Mouse (Mus musculus) brown adipose tissue, adult 24 weeks (tissue): ENCODE data around the gene Grm4. TPM values are rescaled to one million over a fixed set of nuclear protein-coding genes. Genes with fewer than 3 reads are reported as not detected.

Experiments used
- H3K27ac ChIP-seq: fragments of 200-500 bp; replicated peaks from 2 replicates; pipeline ENCODE4 v1.5.1; 2012; ENCODE audit warnings: low read depth, mild to moderate bottlenecking, low read length
- H3K4me1 ChIP-seq: fragments of 200-500 bp; 2 replicates; pipeline ENCODE4 v1.6.1; 2012; ENCODE audit warnings: low read length, mixed read lengths; ENCODE audit not compliant: control insufficient read depth, insufficient read depth, insufficient read length
- H3K4me3 ChIP-seq: fragments of 200-500 bp; 2 replicates; pipeline ENCODE4 v1.5.1; 2012; ENCODE audit warnings: low read depth, mild to moderate bottlenecking, low read length, moderate library complexity; ENCODE audit not compliant: insufficient read depth
- polyA plus RNA-seq: library from polyadenylated mRNA; stranded (reverse); fragments of >200 nt; gene quantifications from 2 replicates; pipeline ENCODE4 v1.2.4, GENCODE M21; 2012; ENCODE audit not compliant: missing spikeins, insufficient read depth, insufficient read length

Gene Grm4
- polyA plus RNA-seq, 1 experiment = not detected

DNA sequence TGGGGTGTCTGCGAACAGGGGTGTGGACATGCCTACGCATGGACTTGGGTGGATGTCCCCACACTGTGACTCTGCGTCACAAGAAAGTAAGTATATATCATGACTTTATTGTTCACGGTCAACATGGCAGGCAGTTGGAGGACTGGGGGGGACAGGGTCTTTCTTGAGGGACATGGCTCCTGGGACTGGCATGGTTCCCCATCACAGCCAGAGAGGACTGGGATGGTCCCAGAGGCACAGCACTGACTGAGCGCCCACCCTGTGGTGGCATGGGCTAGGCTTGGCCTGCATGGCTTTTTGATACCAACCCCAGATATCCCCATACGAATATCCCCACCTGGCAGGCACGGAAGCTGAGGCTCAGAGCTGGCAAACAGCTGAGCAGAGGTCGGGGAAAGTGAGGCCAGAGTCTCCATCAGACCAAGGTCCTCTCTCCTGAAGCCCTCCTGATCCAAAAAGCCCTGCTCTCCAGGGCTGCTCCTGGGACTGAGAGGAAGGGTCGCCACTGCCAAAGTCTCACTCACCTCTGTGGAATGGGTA, 64.1 kb downstream of the Grm4 start:
- no peaks in the 10 kb centered on the region for H3K4me1 ChIP-seq
- no peak overlapping the region for H3K27ac ChIP-seq
- H3K4me3 ChIP-seq = no peak overlapping the region

DNA sequence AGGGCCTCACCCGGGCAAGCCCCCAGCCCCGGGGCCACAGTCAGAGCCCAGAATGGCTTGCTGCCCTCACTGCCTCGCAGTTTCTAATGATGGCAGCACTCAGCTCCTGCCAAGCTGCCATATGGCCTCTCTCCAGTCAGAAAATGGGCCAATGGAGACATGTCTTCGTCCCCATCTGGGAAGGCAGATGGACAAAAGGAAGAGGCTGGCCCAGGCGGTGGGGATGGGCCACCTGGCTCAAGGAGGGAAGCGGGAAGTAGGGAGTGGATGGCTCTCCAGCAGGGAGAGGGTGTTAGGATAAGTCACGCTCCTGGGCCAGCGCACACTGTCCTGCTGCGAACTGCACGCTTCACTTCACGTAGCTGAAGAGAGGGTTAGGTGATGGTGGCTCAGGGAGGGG, 64.8 kb downstream of the Grm4 start:
- Histone ChIP-seq H3K4me3 (no peak overlapping the region), H3K4me1 (no peaks in the 10 kb centered on the region), H3K27ac (no peak overlapping the region)

DNA sequence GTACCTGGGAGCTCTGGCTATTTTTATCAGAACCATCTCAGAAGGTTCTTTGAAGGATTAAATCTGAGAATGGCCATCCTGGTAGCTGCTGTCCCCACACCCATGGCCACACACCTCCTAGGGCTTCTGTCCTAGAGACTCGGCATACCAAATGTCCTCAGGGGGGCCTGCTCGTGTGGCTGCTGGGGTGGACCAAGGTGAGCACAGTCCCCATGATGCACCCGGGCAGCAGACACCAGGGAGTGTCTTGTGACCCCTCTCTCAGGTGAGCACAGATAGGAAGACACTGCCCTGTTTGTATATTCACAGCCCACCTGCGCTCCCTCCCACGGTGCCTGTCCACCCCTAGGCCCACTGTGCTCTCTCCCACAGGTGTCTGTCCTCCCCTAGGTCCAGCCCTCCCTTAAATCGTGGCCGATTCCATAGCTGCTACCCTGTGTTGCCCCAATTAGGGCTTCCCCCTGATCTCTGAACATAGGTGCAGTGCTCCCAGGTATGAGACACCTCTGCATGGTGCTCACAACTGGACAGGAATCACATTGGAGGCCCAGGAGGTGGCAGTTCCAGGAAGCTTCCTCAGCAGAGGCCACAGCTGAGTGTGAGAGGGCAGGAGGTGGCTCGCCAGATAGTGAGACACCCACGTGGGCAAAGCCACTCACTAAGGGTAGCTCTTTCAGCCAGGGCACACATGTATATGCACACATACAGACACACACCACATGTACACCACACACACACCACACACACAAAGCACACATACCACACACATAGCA, 66.0 kb downstream of the Grm4 start:
- Histone ChIP-seq H3K4me3 (no peak overlapping the region), H3K4me1 (no peaks in the 10 kb centered on the region), H3K27ac (no peak overlapping the region)

DNA sequence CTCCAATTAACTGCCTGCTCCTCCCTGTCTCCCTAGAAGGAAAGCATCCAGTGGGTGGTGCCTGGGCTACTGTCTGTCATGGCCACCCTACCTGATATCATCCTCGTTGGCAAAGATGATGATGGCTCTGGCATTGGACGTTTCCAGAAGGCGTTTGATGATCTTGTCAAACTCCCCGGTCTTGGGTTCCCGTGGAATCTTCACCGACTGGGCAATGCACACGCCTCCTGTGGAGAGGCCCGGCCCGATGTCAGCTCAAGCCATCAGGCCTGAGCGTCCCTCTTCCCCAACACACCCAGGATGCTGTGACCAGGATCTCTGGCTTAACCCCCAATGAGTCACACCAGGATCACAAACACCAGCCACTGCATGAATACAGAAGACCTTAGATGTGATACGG, 66.8 kb downstream of the Grm4 start:
- no peaks in the 10 kb centered on the region for H3K4me1 ChIP-seq
- no peak overlapping the region for H3K4me3 ChIP-seq
- H3K27ac ChIP-seq = no peak overlapping the region

DNA sequence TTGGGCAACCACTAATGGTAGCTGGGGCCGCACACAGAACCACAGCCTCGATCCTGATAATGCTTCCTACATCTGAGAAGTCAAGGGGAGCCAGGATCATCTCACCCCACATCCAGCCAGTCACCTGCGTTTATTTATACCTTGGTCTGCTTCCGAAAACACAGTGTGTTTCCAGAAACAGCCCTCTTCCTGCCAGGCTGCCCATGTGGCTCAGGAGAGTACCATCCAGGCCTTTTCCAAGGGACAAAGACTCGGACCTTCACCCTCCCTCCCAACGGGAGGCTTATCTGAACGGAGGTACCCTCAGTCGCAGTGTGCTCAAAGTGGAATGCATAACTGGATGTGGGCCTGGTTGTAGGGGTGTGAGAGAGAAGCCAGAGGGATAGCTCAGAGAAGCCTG, 68.2 kb downstream of the Grm4 start:
- Histone ChIP-seq H3K4me3 (no peak overlapping the region), H3K27ac (no peak overlapping the region), H3K4me1 (no peaks in the 10 kb centered on the region)

DNA sequence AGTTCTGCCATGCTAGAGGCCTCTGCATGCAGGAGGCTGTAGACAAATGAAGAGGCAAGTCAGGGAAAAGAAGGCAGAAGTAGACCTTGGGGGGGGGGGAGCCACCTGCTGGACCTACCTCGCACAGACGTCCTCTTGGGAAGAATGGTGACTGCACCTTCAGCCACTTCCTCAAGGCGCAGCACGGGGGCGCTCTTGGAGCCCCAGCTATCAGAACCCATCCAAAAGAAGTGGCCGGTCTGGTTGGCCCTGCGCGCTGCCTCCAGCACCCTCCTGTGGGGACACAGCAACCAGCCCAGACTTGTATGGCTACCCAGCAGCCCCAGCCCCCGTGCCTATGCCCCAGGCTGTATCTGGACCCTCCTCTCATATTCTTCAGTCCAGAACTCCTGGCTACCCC, 69.4 kb downstream of the Grm4 start:
- Histone ChIP-seq H3K4me3 (no peak overlapping the region), H3K4me1 (no peaks in the 10 kb centered on the region), H3K27ac (no peak overlapping the region)

DNA sequence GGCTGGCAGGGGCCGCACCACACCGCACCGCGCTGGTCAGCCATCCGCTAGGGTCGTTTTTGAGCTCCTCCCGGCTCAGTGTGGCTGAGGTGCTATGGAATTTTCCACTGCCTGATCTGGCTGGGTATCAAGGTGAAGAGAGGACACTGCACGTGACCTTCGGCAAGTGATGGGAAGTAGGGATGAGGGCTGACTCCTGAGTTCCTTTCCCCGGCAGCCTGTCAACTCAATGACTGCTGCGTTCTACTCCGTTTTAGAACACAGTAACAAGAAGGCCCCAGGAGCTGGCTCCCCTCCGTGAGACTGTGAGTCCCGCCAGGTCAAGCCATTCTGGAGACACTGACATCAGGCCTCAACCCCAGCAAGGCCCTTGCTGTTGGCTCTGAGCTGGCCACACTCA, 70.0 kb downstream of the Grm4 start:
- H3K4me3 ChIP-seq = no peak overlapping the region
- H3K27ac ChIP-seq = no peak overlapping the region
- H3K4me1 ChIP-seq = no peaks in the 10 kb centered on the region

DNA sequence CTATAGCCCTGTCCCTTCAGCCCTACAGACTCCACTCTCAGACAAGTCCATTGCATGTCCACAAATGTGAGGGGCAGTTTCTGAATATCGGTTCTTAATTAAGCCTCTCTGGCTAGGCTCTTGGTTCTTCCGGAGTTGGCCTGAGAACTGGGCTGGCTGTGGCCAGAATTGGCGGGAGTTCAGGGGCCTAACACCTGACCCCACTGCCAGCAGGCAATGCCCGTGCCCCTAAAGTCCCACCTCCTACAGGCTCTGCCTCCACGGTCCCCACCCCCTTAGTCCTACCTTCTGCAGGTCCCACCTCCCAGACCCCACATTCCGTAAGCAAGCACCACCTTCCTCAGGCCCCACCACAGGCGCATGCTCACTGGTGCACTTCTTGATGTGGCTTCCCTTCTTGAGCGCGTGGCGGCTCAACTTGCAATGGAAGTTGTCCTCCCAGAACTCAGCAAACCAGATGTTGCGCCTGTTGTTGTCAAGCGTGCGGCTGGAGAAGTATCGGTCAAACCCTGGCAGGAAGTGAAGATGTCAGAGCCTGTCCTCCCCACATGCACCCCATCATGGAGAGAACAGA, 71.4 kb downstream of the Grm4 start:
- Histone ChIP-seq H3K27ac (no peak overlapping the region), H3K4me1 (no peaks in the 10 kb centered on the region), H3K4me3 (no peak overlapping the region)

DNA sequence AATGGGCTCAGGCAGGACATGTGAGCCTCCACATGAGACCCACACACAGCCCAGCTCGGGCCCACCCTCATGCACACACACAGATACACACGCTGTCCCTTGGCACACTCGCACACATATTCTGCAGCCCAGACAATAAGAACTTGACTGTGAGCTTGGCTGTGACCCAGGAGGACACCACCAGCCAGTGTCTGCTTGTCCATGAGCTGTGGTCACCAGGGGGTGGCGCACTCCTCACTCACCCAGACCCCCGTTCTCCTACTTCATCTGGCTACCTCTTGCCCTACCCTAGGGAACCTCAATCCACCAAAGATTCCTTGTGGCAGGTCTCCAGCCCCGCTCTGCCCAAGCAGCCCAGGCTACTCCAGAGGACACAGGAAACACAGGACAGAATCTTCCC, 72.5 kb downstream of the Grm4 start:
- Histone ChIP-seq H3K27ac (no peak overlapping the region), H3K4me3 (no peak overlapping the region), H3K4me1 (no peaks in the 10 kb centered on the region)

DNA sequence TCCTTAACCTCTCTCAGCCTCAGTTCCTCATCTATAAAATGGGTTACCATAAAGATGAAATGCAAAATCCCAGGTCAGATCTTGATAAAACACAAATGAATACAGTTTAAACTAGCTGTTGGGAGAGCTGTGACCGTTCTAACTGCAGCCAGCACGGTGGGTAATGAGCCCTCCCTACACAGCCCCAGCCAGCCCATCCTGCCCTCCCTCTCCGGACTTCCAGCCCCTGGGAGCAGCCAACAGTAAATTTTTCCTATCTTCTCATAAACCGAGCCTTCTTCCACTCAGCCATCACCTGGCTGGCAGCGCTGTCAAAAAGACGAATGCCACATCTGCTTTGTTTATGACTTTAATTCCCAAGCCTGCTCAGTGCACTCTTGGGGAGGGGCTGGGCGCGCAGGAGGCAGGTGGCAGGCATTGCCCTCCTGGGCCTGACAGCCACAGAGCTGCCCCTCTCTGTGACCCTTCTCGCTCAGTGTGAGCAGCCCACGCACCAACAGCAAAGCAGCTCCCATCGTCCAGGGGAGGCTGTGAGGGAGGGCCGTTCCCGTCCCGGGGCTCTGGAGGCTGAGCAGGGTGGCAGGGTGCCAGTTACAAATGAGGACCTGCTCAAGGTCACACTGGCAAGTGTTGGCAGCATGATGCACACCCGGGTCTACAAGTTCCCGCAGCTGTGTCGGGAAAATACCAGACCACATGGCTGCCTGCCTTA, 75.7 kb downstream of the Grm4 start:
- no peak overlapping the region for H3K27ac ChIP-seq
- H3K4me3 ChIP-seq = no peak overlapping the region
- H3K4me1 ChIP-seq = no peaks in the 10 kb centered on the region

DNA sequence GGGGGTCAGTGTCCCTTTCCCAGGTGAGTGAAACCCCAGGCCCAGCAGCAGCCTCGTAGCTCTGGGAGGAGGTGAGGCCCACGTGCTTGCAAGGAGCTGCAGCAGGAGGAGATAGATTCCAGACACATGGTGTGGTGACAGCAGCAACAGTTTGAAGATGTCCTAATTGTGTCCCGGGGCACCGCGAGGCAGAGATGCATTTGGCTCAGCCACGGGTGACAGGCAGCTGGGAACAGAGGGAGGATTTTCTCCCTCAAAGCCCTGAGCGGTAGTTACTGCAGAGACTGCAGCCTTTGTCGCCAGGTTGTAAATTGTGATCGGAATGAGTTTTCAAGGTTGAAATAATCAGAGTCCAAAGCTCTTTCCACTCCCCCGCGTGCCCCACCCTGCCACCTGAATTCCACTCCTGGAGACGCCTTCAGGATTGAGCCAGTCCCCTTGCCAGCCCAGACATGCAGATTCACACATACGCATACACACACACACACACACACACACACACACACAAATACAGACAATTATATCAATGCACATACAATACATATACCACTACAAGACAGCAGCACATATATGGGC, 78.6 kb downstream of the Grm4 start:
- Histone ChIP-seq H3K4me1 (no peaks in the 10 kb centered on the region), H3K27ac (no peak overlapping the region), H3K4me3 (no peak overlapping the region)

DNA sequence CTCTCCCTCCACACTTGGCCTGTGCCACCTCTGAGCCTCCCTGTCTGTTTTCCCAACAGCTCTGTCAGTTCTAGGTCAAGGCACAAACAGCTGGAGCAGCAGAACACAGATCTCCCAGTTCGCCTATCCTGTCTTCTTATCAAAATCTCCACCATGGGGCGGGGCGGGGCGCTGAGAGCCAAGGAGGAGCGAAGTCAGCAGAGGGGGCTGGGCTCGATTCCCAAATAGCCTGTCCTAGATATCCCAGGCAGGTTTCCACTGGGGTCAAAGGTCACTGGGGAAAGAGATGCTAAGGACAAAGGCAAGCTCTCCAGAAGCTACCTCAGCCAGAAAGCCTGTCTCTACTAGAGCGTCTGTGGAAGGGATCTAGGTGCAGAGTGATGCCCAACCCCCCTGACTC, 79.4 kb downstream of the Grm4 start:
- Histone ChIP-seq H3K27ac (no peak overlapping the region), H3K4me1 (no peaks in the 10 kb centered on the region), H3K4me3 (no peak overlapping the region)

DNA sequence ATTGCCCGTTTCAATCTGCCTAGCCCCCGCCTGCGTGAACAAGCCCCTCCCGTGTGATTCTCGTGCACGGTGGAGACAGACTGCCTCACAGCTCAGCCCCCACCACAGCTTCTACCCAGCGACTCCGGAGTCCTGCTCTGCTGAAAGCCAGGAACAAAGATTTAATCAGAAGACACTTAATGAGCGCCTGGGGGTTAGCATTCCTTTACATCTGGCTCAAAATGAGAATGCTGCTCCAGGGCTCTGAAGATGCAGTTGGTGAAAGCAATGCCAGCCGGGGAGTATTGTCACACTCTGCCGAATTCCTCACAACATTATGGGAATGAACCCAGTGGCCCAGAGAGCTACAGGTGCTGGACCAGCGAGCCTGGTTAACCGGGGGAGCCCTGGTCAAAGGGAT, 85.4 kb downstream of the Grm4 start:
- no peak overlapping the region for H3K4me3 ChIP-seq

DNA sequence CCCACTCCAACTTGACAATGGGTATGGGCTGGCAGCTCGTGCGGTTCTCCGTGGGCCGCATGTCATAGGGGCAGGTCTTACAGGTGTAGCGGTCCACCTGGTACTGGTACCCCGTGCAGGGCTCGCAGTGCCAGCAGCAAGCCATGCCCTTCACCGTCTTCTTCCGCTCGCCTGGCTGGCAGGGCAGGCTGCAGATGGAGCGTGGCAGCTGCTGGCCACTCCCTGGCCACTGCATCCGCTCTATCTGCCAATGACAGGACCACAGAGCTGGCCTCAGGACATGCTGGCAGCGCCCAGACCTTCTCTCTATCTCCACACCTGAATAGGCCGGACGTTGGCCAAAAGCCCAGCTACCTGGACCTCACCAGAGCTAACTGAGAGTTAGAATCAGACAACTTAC, 86.0 kb downstream of the Grm4 start:
- Histone ChIP-seq H3K4me1 (no peaks in the 10 kb centered on the region), H3K27ac (no peak overlapping the region), H3K4me3 (no peak overlapping the region)

More for the DNA sequence above, 85.4 kb downstream of the Grm4 start:
- H3K4me1 ChIP-seq = no peaks in the 10 kb centered on the region
- H3K27ac ChIP-seq = no peak overlapping the region

DNA sequence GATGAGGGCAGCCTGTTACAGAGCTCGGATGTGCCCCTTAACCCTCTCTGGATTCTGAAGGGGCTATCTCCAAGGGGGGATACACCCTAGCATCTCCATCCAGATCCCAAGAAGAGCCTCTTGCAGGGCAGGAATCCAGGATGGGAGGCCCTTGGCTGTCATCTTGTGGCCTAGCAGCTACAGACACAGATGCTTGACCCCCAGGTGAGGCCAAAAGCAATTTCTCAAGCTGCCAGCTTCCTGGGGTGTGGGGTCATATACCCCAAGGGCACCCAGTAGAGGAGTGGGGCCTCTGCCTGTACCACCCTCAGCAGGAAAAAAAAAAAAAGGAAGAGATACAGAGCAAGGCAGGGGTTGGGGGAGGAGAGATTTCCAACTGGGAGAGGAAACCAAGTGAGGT, 87.1 kb downstream of the Grm4 start:
- H3K4me3 ChIP-seq = no peak overlapping the region
- H3K27ac ChIP-seq = no peak overlapping the region
- H3K4me1 ChIP-seq = no peaks in the 10 kb centered on the region
